Mouse (Mus musculus) thymus, adult 2 months (tissue): Measurements from ENCODE around the gene Fam196b.

Experiments
- CTCF ChIP-seq: fragments of 200-500 bp; IDR thresholded peaks from 2 replicates; pipeline ENCODE4 v1.5.1; 2012; ENCODE audit warnings: mild to moderate bottlenecking, control low read depth, low read length, moderate library complexity, borderline replicate concordance; ENCODE audit not compliant: control insufficient read depth, poor library complexity, insufficient read depth; ENCODE audit errors: extremely low read depth
- POLR2A ChIP-seq: fragments of 200-500 bp; IDR thresholded peaks from 2 replicates; pipeline ENCODE4 v1.6.1; 2012; ENCODE audit warnings: mild to moderate bottlenecking, low read length, control low read depth, moderate library complexity; ENCODE audit not compliant: control insufficient read depth, poor library complexity, insufficient read depth; ENCODE audit errors: extremely low read depth

GRCm38 (mm10) chr11:34315383-34315782 lies 761 bp downstream of the Fam196b start:
- TF ChIP-seq CTCF: no peak
- TF ChIP-seq POLR2A: no peak
